Mouse (Mus musculus) G1E (cell line): Measurements from ENCODE around the gene Ano1. TPM values are rescaled to one million over a fixed set of nuclear protein-coding genes. Genes with fewer than 3 reads are reported as not detected.

Experiments used
- ATAC-seq: 2 replicates; pipeline ENCODE4 v1.8.0; 2016; ENCODE audit warnings: mild to moderate bottlenecking; ENCODE audit not compliant: insufficient number of reproducible peaks, poor library complexity, low FRiP score, severe bottlenecking; ENCODE audit errors: extremely low read depth
- DNase-seq: peaks from one replicate; pipeline ENCODE4 v3.0.0; 2012; ENCODE audit warnings: low spot score
- H3K27me3 ChIP-seq: 2 replicates; pipeline ENCODE4 v1.6.1; 2012; ENCODE audit warnings: mild to moderate bottlenecking, low read length, inconsistent platforms; ENCODE audit not compliant: insufficient read depth
- H3K36me3 ChIP-seq: replicated peaks from 2 replicates; pipeline ENCODE3; 2012; ENCODE audit warnings: mild to moderate bottlenecking, inconsistent platforms
- H3K4me1 ChIP-seq: 2 replicates; pipeline ENCODE4 v1.6.1; 2012; ENCODE audit warnings: low read depth, low read length, inconsistent platforms, mixed read lengths; ENCODE audit not compliant: insufficient read depth
- H3K4me3 ChIP-seq: 2 replicates; pipeline ENCODE4 v1.5.1; 2012; ENCODE audit warnings: low read depth, mild to moderate bottlenecking, inconsistent platforms, low read length, moderate library complexity, mixed read lengths
- H3K9me3 ChIP-seq: replicated peaks from 2 replicates; pipeline ENCODE4 v1.6.1; 2012; ENCODE audit warnings: inconsistent platforms
- CTCF ChIP-seq: IDR thresholded peaks from 2 replicates; pipeline ENCODE4 v1.5.1; 2012; ENCODE audit warnings: low read depth, low read length, inconsistent platforms, mixed read lengths
- GATA1 ChIP-seq: IDR thresholded peaks from 2 replicates; pipeline ENCODE4 v1.6.1; 2012; ENCODE audit warnings: borderline replicate concordance, low read length, inconsistent platforms, mixed read lengths
- GATA2 ChIP-seq: IDR thresholded peaks from 2 replicates; pipeline ENCODE4 v1.6.1; 2012; ENCODE audit warnings: low read depth, low read length, inconsistent platforms, borderline replicate concordance
- POLR2AphosphoS5 ChIP-seq: IDR thresholded peaks from 2 replicates; pipeline ENCODE4 v1.6.1; 2012; ENCODE audit warnings: low read depth, low read length, inconsistent platforms; ENCODE audit not compliant: insufficient replicate concordance
- TAL1 ChIP-seq: conservative IDR thresholded peaks from 2 replicates; pipeline ENCODE4 v1.6.1; 2012; ENCODE audit warnings: low read depth, low read length, inconsistent platforms, mixed read lengths
- polyA plus RNA-seq: library from polyadenylated mRNA; stranded (reverse); fragments of >175 nt; gene quantifications from 2 replicates; pipeline ENCODE4 v1.2.3, GENCODE M21; 2012
- total RNA-seq, 2 experiments: library from RNA; stranded (forward) in 1 of 2; stranded (reverse) in 1 of 2; fragments of 200-1000 nt in 1 of 2; fragments of >200 nt in 1 of 2; fragmentation: Nextera tagmentation in 1 of 2; gene quantifications; 2 replicates each; pipeline ENCODE4 v1.2.3; 2014 to 2017

The Ano1 gene
- total and polyA plus RNA-seq, 3 experiments = 1.8 to 7.1 (median 3.7) TPM

GRCm38 (mm10) chr7:144774283-144774682 lies 22.5 kb upstream of the Ano1 start:
- no peak for TF ChIP-seq GATA2
- no peak for TF ChIP-seq POLR2AphosphoS5
- TF ChIP-seq TAL1 = no peak
- TF ChIP-seq CTCF = no peak
- TF ChIP-seq GATA1 = no peak
- Histone ChIP-seq H3K9me3 (no peaks in the 10 kb centered on the region), H3K36me3 (peaks cover 9% of the 10 kb centered on the region), H3K27me3 (no peaks in the 10 kb centered on the region; the same call in 1 of the 2 replicates), H3K4me1 (peaks cover 50% of the 10 kb centered on the region), H3K4me3 (no peak overlapping the region)
- ATAC-seq (no peak), DNase-seq (no peak)

DNA sequence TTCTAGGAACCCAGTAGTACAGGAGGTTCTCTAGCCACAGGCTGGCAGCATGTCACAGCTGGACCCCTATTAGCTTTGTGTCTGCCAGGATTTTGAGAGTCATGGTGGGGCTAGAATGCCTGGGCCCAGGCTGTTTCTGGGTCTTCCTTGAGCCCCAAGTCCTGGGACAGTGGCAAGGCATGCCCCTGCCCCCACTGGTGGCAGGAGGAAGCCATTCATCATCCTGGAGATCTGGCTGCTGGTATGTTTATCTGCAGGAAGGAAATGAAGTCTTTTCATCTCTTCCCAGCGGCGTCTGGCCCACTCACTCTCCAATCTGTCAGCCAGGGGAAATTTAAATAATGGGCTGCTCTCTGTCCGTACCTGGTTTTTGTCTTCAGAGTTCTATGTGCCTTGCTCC lies 18.3 kb upstream of the Ano1 start:
- ATAC-seq (no peak), DNase-seq (no peak)
- TF ChIP-seq GATA1 = no peak
- no peak for TF ChIP-seq GATA2
- no peak for TF ChIP-seq TAL1
- TF ChIP-seq POLR2AphosphoS5 = no peak
- no peak for TF ChIP-seq CTCF
- Histone ChIP-seq H3K36me3 (peaks cover 5% of the 10 kb centered on the region), H3K4me3 (no peak overlapping the region), H3K9me3 (no peaks in the 10 kb centered on the region), H3K27me3 (peaks cover 3% of the 10 kb centered on the region; the same call in 1 of the 2 replicates), H3K4me1 (peaks cover 17% of the 10 kb centered on the region)

GRCm38 (mm10) chr7:144769434-144770080 lies 17.8 kb upstream of the Ano1 start:
- H3K9me3 ChIP-seq = no peaks in the 10 kb centered on the region
- H3K4me3 ChIP-seq = no peak overlapping the region
- DNase-seq (no peak), ATAC-seq (no peak)
- peaks cover 2% of the 10 kb centered on the region for H3K36me3 ChIP-seq
- H3K4me1 ChIP-seq = peaks cover 13% of the 10 kb centered on the region
- peaks cover 6% of the 10 kb centered on the region; the same call in 1 of the 2 replicates for H3K27me3 ChIP-seq
- TF ChIP-seq CTCF (no peak), TAL1 (no peak), GATA2 (no peak), GATA1 (no peak)

DNA sequence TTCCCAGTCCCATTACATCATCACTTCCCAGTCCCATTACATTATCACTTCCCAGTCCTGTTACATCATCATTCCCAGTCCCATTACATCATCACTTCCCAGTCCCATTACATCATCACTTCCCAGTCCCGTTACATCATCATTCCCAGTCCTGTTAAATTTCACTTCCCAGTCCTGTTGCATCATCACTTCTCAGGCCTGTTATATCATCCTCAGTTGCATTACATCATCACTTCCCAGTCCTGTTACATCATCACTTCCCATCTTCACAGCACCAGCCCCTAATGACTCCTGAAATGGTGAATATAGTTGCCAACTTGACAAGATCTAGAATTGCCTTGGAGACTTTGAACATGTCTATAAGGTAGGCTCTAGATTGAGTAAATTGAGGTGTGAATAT lies 17.1 kb upstream of the Ano1 start:
- no peaks in the 10 kb centered on the region for H3K9me3 ChIP-seq
- H3K4me3 ChIP-seq = no peak overlapping the region
- TF ChIP-seq GATA2 = no peak
- TF ChIP-seq CTCF = no peak
- TF ChIP-seq POLR2AphosphoS5 = no peak
- TF ChIP-seq GATA1 = no peak
- TF ChIP-seq TAL1 = no peak
- peaks cover 6% of the 10 kb centered on the region for H3K4me1 ChIP-seq
- H3K27me3 ChIP-seq = peaks cover 8% of the 10 kb centered on the region; the same call in 1 of the 2 replicates
- DNase-seq = no peak
- no peaks in the 10 kb centered on the region for H3K36me3 ChIP-seq
- ATAC-seq = no peak

DNA sequence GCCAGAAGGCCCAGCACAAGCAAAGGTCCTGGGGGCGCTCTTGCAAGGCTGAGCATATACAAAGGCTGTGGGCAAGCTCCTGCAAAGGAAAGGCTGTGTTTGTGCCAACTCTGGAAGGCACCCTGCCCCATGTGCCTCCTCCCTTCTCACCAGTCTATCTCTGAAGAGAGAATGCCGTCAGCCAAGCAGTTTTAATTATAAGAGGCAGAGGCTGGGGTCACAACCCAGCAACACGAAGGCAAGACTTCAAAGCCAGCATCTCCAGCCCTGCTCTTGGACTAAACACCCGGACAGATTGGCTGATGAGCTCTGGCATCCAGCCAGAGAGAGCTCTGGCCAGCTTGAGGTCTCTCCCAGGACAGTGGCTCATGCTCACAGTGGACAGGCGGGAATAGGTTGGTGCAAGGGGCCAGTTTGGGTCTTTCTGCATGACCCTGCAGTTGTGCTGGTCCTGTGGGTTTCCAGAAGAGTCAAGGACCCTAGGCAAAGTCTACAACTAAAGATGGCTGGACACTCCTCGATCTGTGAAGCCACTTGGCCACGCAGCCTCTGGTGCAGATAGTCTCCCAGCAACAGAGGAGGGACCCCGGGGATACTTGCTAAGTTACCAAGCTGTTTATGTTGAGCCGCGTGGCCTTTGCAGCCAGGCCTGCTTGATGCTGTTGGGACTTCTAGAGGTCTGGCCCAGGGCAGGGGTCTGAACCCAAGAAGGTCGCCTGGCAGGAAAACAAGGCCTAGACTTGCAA lies 12.9 kb upstream of the Ano1 start:
- H3K27me3 ChIP-seq = peaks cover 40% of the 10 kb centered on the region

GRCm38 (mm10) chr7:144764013-144764412 lies 12.2 kb upstream of the Ano1 start:
- H3K9me3 ChIP-seq = no peaks in the 10 kb centered on the region
- H3K27me3 ChIP-seq = peaks cover 40% of the 10 kb centered on the region
- no peaks in the 10 kb centered on the region for H3K36me3 ChIP-seq
- no peak for DNase-seq
- no peak for ATAC-seq
- H3K4me3 ChIP-seq = no peak overlapping the region
- TF ChIP-seq TAL1 (no peak), CTCF (no peak)
- H3K4me1 ChIP-seq = peaks cover 5% of the 10 kb centered on the region; the same call in 1 of the 2 replicates

More for the DNA sequence above, 12.9 kb upstream of the Ano1 start:
- Histone ChIP-seq H3K4me3 (no peak overlapping the region), H3K4me1 (peaks cover 5% of the 10 kb centered on the region; the same call in 1 of the 2 replicates), H3K36me3 (no peaks in the 10 kb centered on the region), H3K9me3 (no peaks in the 10 kb centered on the region)
- no peak for DNase-seq
- no peak for ATAC-seq
- no peak for TF ChIP-seq POLR2AphosphoS5
- TF ChIP-seq GATA1 = no peak
- no peak for TF ChIP-seq CTCF
- no peak for TF ChIP-seq GATA2
- TF ChIP-seq TAL1 = no peak
